Mouse (Mus musculus) induced T-regulatory cell, adult 2 months (primary cell): ENCODE measurements at regions not wholly inside any gene's neighbourhood (a gene's known extent, or its start where the extent isn't known, plus 50 kb on each side); places are given as distances from the start of the nearest gene placed in this dataset.

Experiments used
- DNase-seq: peaks from one replicate; pipeline ENCODE4 v3.0.0-alpha.2; 2012; ENCODE audit warnings: low read depth

GRCm38 (mm10) chr5:118353689-118354088 lies 108.7 kb downstream of the 2410131K14Rik start:
- DNase-seq = no peak

- DNase-seq = no peak
Observed at GRCm38 (mm10) chr5:118354127-118354526, 109.1 kb downstream of the 2410131K14Rik start.

DNA sequence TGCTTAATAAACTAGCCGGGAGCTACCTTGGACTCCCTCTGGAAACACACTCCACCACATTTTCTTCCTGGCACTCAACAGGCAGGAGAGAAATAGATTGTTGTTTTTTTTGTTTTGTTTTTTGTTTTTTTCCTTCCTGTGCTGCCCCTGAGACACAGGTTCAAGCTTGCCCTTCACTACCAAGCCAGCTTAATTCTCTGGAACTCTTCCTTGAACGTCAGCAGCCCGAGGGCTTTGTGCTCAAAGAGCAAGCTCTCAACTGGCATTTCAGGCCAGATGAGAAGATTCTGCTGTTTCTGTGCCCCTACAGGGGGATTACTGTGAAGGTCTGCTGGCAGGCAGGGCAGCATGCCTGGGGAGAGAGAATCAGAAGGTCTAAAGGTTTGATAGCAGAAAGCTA lies 109.8 kb downstream of the 2410131K14Rik start:
- DNase-seq = no peak

DNA sequence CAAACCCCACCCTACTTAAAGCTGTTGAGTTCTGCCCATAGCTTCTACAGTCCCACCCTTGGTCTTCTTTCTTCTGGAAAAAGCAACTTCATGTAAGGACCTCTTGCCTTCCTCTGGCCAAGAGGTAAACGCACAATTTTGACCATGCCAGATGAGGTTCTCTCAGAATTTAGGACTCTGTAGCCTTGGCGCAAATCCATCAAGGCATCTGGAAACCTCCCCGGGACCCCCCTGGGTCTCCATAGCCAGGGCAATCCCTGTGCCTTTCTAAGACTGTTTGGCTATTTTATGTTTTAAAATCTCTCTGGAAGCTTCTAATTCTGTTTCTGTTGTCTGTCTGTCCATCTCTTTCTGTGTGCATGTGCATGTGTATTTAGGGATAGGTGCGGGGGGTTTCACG lies 110.3 kb downstream of the 2410131K14Rik start:
- DNase-seq = no peak

- no peak for DNase-seq
Observed at GRCm38 (mm10) chr5:118355691-118356337, 110.8 kb downstream of the 2410131K14Rik start.

DNA sequence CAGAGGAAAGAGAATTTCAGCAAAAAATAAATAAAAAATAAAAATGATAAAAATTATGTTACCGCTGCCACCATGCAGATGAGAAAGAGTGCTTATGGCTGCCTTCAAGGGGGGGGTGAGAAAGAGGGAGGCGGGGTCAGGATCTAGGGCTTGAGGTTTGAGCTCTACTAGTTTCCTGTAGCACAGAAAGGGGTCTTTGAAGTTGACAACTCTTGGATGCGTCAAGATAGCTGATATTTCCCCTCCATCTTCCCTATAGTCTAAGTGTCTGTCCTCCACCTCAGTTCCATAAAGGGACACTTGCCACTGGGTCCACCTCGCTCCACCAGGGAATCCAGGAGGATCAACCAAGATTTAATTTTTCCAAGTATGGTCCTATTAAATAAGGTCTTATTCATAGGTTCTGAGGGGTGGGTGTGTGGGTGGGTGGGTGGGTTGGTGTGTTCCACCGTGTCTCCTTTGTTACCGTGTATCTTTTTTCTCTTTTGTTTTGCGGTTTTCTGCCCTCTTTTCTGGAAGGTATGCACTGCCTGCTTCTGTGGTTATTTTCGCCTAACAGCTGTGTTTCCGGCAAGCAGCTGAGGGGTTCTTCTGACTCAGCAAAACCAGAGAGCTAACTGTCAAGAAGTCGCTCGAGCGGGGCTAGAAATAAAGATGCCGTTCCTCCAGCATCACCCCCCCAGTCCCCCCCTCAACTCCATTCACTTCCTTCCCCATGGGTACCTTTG lies 114.8 kb downstream of the 2410131K14Rik start:
- DNase-seq = peak; percentile 72

- peak; percentile 37 for DNase-seq
Observed at GRCm38 (mm10) chr5:118360374-118361064, 115.5 kb downstream of the 2410131K14Rik start.

DNA sequence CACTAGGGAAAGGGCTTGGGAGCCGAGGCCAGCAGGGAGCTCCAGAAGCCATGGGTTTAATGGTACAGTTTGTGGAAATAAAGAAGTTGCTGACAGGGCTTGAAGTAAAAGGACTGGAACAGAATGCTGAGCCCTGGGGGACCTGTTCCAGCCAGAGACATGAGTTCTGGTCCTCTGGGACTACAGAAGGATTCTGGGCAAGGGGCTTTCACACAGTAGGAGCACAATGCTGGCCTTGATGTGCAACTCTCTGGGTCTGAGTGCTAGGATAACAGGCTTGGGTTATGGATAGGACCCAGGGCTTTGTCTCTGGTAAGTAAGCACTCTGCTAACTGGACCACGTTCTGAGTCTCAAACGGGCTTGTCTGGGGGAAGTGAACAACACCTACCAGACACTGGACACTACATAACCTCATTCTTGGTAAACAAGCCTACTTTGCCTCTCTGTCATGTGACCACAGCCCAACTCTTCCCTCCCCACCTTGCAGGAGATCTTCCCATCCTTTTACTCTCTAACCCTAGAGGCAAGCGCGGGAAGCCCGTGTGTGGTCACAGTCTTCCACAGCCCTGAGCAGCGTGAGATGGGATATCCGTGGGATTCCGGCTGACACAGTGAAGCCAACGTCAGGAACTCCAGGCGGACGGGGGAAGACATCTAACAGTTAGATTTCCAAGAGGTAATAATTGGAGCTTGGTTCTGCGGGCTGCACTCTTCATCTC lies 116.3 kb downstream of the 2410131K14Rik start:
- DNase-seq = peak; percentile 29

DNA sequence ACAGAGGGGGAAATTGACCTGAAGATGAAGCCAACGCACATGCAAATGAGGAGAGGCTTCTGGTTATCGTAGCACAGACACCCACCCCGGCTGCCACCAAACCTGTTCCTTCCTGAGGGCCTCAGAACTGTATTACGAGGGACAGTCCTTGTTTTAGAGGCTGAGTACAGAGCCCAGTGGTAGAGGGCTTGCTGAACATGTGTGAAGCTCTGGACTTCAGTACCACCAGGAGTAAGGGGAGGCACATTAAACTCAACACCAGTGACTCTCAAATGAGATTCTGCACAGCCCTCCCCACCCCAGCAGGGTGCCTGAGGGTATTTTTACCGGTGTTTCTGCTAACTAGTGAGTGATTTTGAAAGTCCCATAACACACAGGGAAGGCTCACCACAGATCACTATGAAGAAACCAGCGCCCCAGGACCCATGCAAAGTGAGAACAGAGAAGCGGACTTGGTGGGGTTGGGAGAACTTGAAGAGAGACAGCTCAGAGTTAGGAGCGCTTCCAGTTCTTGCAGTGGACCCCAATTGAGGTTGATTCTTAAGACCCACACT lies 116.9 kb downstream of the 2410131K14Rik start:
- peak; percentile 60 for DNase-seq

- no peak for DNase-seq
Observed at GRCm38 (mm10) chr5:118362738-118363137, 117.7 kb downstream of the 2410131K14Rik start.

DNA sequence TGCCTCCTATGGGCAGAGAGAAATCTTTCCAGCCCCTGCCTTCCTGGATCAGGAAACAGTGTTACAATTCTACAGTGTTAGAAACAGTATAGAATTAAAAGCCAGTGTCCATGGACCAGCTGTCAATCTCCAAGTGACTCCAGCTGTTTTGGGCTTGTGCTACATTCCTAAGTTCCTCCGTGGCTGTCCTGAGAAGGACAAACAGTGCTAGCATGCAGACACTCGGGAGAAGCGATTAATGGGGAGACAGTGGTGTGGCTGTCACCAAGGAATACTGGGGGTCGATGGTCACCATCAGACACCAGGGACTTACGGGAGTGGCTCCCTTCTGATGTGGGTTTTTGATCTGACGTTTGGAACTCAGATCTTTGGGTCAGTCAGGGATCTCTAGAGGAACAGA lies 118.1 kb downstream of the 2410131K14Rik start:
- DNase-seq = no peak

GRCm38 (mm10) chr5:118364646-118365045 lies 119.6 kb downstream of the 2410131K14Rik start:
- DNase-seq = no peak

GRCm38 (mm10) chr5:118365196-118365595 lies 120.2 kb downstream of the 2410131K14Rik start:
- no peak for DNase-seq

- DNase-seq = no peak
Observed at GRCm38 (mm10) chr5:118365651-118366050, 120.6 kb downstream of the 2410131K14Rik start.

GRCm38 (mm10) chr5:118367047-118367446 lies 122.0 kb downstream of the 2410131K14Rik start:
- no peak for DNase-seq

- DNase-seq = no peak
Observed at GRCm38 (mm10) chr5:118373581-118373981, 128.6 kb downstream of the 2410131K14Rik start.

GRCm38 (mm10) chr5:118374968-118375367 lies 129.9 kb downstream of the 2410131K14Rik start:
- DNase-seq = no peak

DNA sequence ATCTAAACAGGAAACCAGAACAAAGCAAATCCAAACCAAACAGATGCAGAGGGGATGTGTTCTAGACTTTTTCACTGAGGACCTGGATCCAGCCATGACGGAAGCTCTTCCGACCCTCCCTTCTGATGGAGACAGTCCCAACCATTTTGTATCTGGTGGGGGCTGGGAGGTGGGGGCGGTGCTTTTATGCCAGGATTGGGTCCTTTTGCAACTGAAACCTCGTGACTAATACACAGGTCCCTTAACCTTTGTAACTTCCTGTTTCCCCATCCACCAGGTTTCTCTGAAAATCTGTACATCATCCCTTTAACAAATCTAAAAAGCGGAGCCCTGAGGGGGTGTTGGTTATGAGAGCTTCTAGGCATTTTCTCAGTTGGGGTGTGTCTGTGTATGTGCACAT lies 130.9 kb downstream of the 2410131K14Rik start:
- DNase-seq = peak; percentile 39

- DNase-seq = no peak
Observed at GRCm38 (mm10) chr5:118376478-118376877, 131.5 kb downstream of the 2410131K14Rik start.

GRCm38 (mm10) chr5:118377402-118377848 lies 132.4 kb downstream of the 2410131K14Rik start:
- no peak for DNase-seq

- no peak for DNase-seq
Observed at GRCm38 (mm10) chr5:118379245-118380051, 134.4 kb downstream of the 2410131K14Rik start.
